Mouse (Mus musculus) hindbrain, postnatal 0 days (tissue): ENCODE data around the gene Gm49661. TPM values are rescaled to one million over a fixed set of nuclear protein-coding genes. Genes with fewer than 3 reads are reported as not detected.
A peak's percentile ranks its signal among the peaks of the same experiment; 100 is the strongest.

Experiments used
- ATAC-seq: fragments of 200-750 bp; cut with Nextera tagmentation; 2 replicates; pipeline ENCODE4 v1.8.0; 2017; ENCODE audit warnings: mild to moderate bottlenecking, moderate TSS enrichment, moderate library complexity
- DNase-seq: peaks from one replicate; pipeline ENCODE4 v3.0.0-alpha.2; 2015; ENCODE audit warnings: low spot score
- H3K27ac ChIP-seq: fragments of 300-500 bp; sonication (generic); 2 replicates; pipeline ENCODE4 v1.5.1; 2014; ENCODE audit warnings: mild to moderate bottlenecking
- H3K27me3 ChIP-seq: fragments of 300-500 bp; sonication (generic); 2 replicates; pipeline ENCODE4 v1.6.1; 2014; ENCODE audit warnings: low read length, mixed read lengths; ENCODE audit not compliant: insufficient read depth
- H3K36me3 ChIP-seq: fragments of 300-500 bp; sonication (generic); 2 replicates; pipeline ENCODE4 v1.6.1; 2014; ENCODE audit warnings: low read length, mixed read lengths; ENCODE audit not compliant: insufficient read depth
- H3K4me1 ChIP-seq: fragments of 300-500 bp; sonication (generic); 2 replicates; pipeline ENCODE4 v1.6.1; 2014; ENCODE audit warnings: antibody characterized with exemption, low read length, mixed read lengths; ENCODE audit not compliant: insufficient read depth
- H3K4me2 ChIP-seq: fragments of 300-500 bp; sonication (generic); 2 replicates; pipeline ENCODE4 v1.6.1; 2014; ENCODE audit warnings: low read depth, mild to moderate bottlenecking, low read length, moderate library complexity, mixed read lengths
- H3K4me3 ChIP-seq: fragments of 300-500 bp; sonication (generic); 2 replicates; pipeline ENCODE4 v1.5.1; 2014; ENCODE audit warnings: low read length
- H3K9ac ChIP-seq: fragments of 300-500 bp; sonication (generic); replicated peaks from 2 replicates; pipeline ENCODE4 v1.6.1; 2014; ENCODE audit warnings: mild to moderate bottlenecking, low read length, moderate library complexity, mixed read lengths
- H3K9me3 ChIP-seq: fragments of 300-500 bp; sonication (generic); 2 replicates; pipeline ENCODE4 v1.6.1; 2016; ENCODE audit warnings: low read length, mixed read lengths
- CTCF ChIP-seq: IDR thresholded peaks from 2 replicates; pipeline ENCODE4 v1.5.1; 2016; ENCODE audit warnings: antibody characterized with exemption, control low read depth, low read depth
- WGBS: fragments of 180-500 bp; shearing (Covaris S2); extraction: QIAGEN DNeasy Blood & Tissue Kit; methylation state at CpG from one replicate; pipeline ENCODE4 v1.1.7; 2014; 5-methylcytosine and 5-hydroxymethylcytosine counted together
- polyA plus RNA-seq: library from polyadenylated mRNA; unstranded; fragments of >200 nt; fragmentation: Nextera tagmentation; extraction: Ambion mirVana; gene quantifications from 2 replicates; pipeline ENCODE4 v1.2.1, GENCODE M21; 2015
- total RNA-seq: library from RNA; depleted of rRNA; stranded (reverse); fragments of >200 nt; gene quantifications from 2 replicates; pipeline ENCODE4 v1.2.3, GENCODE M21; 2014

Gm49661 gene
- total and polyA plus RNA-seq, 2 experiments from 2014 or later = not detected

GRCm38 (mm10) chr8:84952612-84953255, 16.5 kb downstream of the Gm49661 start:
- Histone ChIP-seq H3K9me3 (no peaks in the 10 kb centered on the region), H3K36me3 (no peaks in the 10 kb centered on the region), H3K4me3 (no peak overlapping the region), H3K4me2 (no peak overlapping the region), H3K27ac (no peak overlapping the region), H3K27me3 (peaks cover 4% of the 10 kb centered on the region; the same call in 1 of the 2 replicates), H3K4me1 (no peaks in the 10 kb centered on the region), H3K9ac (no peak overlapping the region)
- 9% methylated on average over 18 of the region's 18 CpGs for WGBS
- TF ChIP-seq CTCF = no peak
- ATAC-seq = no peak
- DNase-seq = no peak

GRCm38 (mm10) chr8:84949753-84950152, 19.5 kb downstream of the Gm49661 start:
- Histone ChIP-seq H3K27ac (no peak overlapping the region), H3K36me3 (no peaks in the 10 kb centered on the region), H3K4me2 (no peak overlapping the region), H3K27me3 (peaks cover 13% of the 10 kb centered on the region; the same call in 1 of the 2 replicates), H3K9ac (no peak overlapping the region), H3K9me3 (no peaks in the 10 kb centered on the region), H3K4me1 (peaks cover 3% of the 10 kb centered on the region; the same call in 1 of the 2 replicates), H3K4me3 (no peak overlapping the region)
- 18% methylated on average over 12 of the region's 12 CpGs for WGBS
- DNase-seq (no peak), ATAC-seq (no peak)
- no peak for TF ChIP-seq CTCF

GRCm38 (mm10) chr8:84947241-84947545, 22.0 kb downstream of the Gm49661 start:
- ATAC-seq = no peak
- no peaks in the 10 kb centered on the region for H3K36me3 ChIP-seq
- no peak for DNase-seq
- no peaks in the 10 kb centered on the region for H3K9me3 ChIP-seq
- H3K27me3 ChIP-seq = peaks cover 13% of the 10 kb centered on the region; the same call in 1 of the 2 replicates
- no peak for TF ChIP-seq CTCF
- no peak overlapping the region for H3K9ac ChIP-seq
- peaks cover 8% of the 10 kb centered on the region; the same call in 1 of the 2 replicates for H3K4me1 ChIP-seq
- H3K27ac ChIP-seq = no peak overlapping the region
- WGBS = 18% methylated on average over 9 of the region's 9 CpGs
- H3K4me3 ChIP-seq = no peak overlapping the region
- H3K4me2 ChIP-seq = peak overlapping the region; percentile 72; the same call in 1 of the 2 replicates

DNA sequence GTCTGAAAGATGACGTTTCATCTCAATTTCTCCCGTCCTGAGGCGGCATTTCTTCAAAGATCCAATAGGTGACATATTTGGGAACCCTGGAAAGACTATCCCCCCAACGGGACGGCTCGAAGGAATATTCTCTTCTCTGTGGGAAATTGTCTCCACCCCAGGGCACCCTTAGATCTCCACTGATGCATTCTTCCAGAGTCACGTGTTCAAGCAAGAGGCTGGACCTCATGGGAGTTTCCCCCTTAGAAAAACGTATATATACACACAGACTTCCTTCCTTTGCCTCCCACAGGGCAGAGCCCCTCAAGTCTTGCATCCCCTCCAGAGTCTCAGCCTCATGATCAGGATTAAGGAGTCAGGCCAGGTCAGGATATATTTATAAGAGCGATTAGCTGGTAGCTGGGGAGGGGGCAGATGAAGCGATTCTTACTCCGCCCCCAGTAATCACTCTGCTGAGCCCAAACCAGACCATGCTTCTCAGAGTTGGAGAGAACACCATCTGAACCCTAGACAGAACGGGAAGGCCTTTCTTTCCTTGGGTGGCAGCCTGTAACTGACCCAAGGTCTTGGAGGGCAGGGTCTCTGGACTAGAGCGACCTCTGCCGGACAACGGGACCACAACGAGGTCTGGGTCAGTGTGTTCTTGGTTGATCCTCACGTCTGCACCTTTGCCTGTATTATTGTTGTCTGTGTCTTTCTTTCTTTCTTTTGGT, 22.5 kb downstream of the Gm49661 start, which contains the start of gene Rtbdn:
Rtbdn (plus strand) TSS at position 464 of the 713 bp plus-strand sequence.
- H3K4me3 ChIP-seq = peak within 1 kb of the TSS; percentile 66
- 4% methylated on average over 17 of the region's 17 CpGs for WGBS
- peak; percentile 30 for ATAC-seq
- H3K27ac ChIP-seq = peak within 1 kb of the TSS; percentile 81
- no peaks in the 10 kb centered on the region for H3K36me3 ChIP-seq
- H3K9me3 ChIP-seq = no peaks in the 10 kb centered on the region
- H3K4me1 ChIP-seq = peaks cover 8% of the 10 kb centered on the region; the same call in 1 of the 2 replicates
- peak within 1 kb of the TSS; percentile 80 for H3K9ac ChIP-seq
- H3K27me3 ChIP-seq = peaks cover 13% of the 10 kb centered on the region; the same call in 1 of the 2 replicates
- TF ChIP-seq CTCF = peak; percentile 65
- H3K4me2 ChIP-seq = peak within 1 kb of the TSS; percentile 72
- DNase-seq = peak; percentile 61

DNA sequence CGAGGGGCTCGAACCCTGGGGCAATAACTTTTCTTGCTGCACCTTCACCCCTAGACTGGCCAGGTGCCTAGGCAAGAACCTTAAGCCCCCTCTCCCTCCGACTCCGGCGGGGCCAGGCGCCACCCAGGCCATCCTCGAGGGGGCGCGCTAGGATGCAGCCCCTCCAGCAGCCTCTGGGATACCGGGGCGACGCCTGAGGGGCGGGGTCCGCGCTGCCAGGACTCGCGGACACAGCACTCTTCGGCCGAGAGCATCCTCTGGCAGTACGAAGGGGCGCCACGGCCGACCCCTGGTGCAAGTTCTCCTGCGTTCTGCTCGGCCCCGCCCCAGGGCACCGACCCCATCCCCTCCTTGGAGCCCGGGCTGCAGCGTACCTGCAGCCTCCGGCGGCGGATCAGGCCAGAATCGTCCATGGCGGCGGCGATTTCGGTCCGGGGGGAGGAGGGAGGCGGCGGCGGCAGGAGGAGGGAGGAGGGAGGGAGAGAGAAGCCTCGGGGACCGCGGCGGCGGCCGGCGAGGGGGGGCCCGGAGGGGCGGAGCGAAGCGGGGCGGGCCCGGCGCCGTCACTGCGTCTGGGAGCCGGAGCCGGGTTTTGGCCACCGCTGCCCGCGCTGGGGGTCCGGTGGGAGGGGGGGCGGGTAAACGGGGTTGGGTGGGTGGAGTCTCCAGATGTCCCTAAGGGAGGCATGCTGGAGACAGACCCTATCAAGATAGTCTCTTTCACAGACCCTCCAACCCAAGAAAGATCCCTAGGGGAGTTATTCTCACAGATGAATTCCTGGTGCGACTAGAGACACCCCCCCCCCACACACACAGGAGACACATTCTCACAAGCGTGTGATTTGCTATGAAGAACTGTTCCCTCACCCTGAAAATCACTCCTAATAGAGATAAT, 23.4 kb downstream of the Gm49661 start:
- Histone ChIP-seq H3K36me3 (no peaks in the 10 kb centered on the region), H3K27ac (peak overlapping the region; percentile 81), H3K9me3 (no peaks in the 10 kb centered on the region), H3K27me3 (peaks cover 13% of the 10 kb centered on the region; the same call in 1 of the 2 replicates), H3K4me3 (peak overlapping the region; percentile 66), H3K9ac (peak overlapping the region; percentile 80), H3K4me1 (peaks cover 8% of the 10 kb centered on the region; the same call in 1 of the 2 replicates), H3K4me2 (peak overlapping the region; percentile 72)
- ATAC-seq (peak; percentile 77), DNase-seq (peak; percentile 73)
- TF ChIP-seq CTCF = peak; percentile 65
- WGBS = 0% methylated on average over 52 of the region's 67 CpGs

DNA sequence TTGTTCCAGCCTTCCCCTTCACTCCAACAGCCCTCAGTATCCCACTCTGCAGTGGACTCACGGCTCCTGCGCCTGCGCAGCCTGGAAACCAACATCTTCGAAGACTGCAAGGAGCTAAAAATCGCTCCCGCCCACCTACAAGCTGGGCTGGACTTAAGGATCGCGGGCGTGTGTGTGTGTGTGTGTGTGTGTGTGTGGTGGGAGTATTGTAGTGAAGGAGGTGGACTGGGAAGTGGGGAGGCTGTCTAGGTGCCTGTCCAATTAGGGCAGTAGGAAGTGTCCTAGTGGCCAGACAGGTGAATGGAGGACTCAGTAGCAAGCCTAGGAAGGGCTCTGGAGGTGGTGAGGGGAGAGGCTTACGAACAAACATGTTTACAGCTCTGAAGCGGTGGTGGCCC, 24.0 kb downstream of the Gm49661 start:
- DNase-seq (peak; percentile 81), ATAC-seq (peak; percentile 80)
- Histone ChIP-seq H3K27ac (peak overlapping the region; percentile 81), H3K27me3 (peaks cover 10% of the 10 kb centered on the region; the same call in 1 of the 2 replicates), H3K4me2 (peak overlapping the region; percentile 72), H3K4me1 (peaks cover 8% of the 10 kb centered on the region; the same call in 1 of the 2 replicates), H3K4me3 (peak overlapping the region; percentile 66), H3K9ac (peak overlapping the region; percentile 80; the same call in 1 of the 2 replicates), H3K36me3 (no peaks in the 10 kb centered on the region), H3K9me3 (no peaks in the 10 kb centered on the region)
- no peak for TF ChIP-seq CTCF
- WGBS = 2% methylated on average over 11 of the region's 11 CpGs
